Mouse (Mus musculus) layer of hippocampus, postnatal 10 days (tissue): ENCODE measurements at regions not wholly inside any gene's neighbourhood (a gene's known extent, or its start where the extent isn't known, plus 50 kb on each side); places are given as distances from the start of the nearest gene placed in this dataset.
"Not testable (repeated sequence)": the region's sequence is repeated elsewhere in the genome, so short reads cannot be mapped to it uniquely, and the experiment has no call there.

Experiments used
- DNase-seq, 2 experiments: peaks; one replicate each; pipeline ENCODE4 v3.0.0; 2021; ENCODE audit warnings: low spot score in 2 of 2

- not testable (repeated sequence) for DNase-seq
These were observed 1096.7 kb upstream of the Tacstd2 start for GRCm38 (mm10) chr6:68632309-68632708.

DNA sequence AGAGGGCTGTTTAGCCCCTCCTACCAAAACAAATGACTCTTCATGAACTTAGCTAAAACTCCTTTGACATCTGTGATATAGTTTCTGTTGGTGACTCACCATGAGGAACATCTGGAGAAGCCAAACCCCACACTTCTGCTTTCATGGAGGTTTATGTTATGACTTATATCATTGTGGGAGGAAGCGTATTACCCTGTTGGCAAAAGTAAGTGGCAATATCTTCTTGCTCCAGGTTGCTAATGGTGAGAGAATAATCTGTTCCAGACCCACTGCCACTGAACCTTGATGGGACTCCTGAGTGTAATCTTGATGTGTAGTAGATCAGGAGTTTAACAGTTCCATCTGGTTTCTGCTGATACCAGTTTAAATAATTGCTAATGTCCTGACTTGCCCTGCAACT is 1096.2 kb upstream of the Tacstd2 start:
- DNase-seq, result no peak

DNA sequence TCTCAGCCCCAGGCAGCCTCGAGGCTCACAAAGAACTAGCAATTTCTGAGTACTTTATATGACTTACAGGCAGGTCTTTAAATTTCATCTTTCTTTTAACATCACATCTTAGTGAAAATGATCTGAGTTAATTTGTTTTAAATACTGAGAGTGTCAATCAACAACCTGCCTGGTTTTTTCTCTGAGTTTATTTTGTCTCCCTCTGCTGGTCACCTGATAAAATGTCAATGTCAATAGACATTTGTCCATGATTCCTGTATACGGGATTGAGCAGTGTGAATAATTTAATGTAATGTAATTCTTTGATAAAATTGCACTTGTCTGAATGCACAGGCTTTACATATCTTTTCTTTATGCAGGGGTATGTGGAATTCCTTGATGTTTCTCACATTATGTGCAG is 1070.4 kb upstream of the Tacstd2 start:
- no peak for DNase-seq
